Mouse (Mus musculus): Measurements from ENCODE around the gene Mettl15. TPM values are rescaled to one million over a fixed set of nuclear protein-coding genes. Genes with fewer than 3 reads are reported as not detected.
"Not testable (repeated sequence)": the region's sequence is repeated elsewhere in the genome, so short reads cannot be mapped to it uniquely, and the experiment has no call there.

Mettl15 gene
- polyA plus RNA-seq, 1 experiment from 2014 or later = 15.1 TPM

DNA sequence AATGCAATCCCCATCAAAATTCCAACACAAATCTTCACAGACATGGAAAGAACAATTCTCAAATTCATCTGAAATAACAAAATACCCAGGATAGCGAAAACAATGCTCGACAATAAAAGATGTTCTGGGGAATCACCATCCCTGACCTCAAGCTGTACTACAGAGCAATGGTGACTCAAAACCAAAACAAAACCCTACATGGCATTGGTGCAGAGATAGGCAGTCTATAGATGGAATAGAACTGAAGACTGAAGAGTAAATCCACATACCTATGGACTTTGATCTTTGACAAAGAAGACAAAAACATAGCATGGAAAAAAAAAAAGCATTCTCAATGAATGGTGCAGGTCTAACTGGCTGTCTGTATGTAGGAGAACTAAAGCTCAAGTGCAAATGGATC is 59.1 kb downstream of the Mettl15 start:
- Histone ChIP-seq H3K9me3 (ENCODE audit: control insufficient read depth, low read length) (no peaks in the 10 kb centered on the region), H3K4me2 (ENCODE audit: low read depth, low read length) (no peak overlapping the region), H3K27ac (ENCODE audit: low read length) (no peak overlapping the region), H3K4me1 (replicated peaks; ENCODE audit: control insufficient read depth, insufficient read depth, low read length) (no peaks in the 10 kb centered on the region), H3K4me3 (ENCODE audit: low read length) (no peak overlapping the region), H3K27me3 (ENCODE audit: control insufficient read depth, insufficient read depth, low read depth, low read length) (no peaks in the 10 kb centered on the region), H3K36me3 (ENCODE audit: control insufficient read depth, insufficient read depth, low read length) (no peaks in the 10 kb centered on the region), H3K9ac (ENCODE audit: low read length) (no peak overlapping the region)
- ATAC-seq (ENCODE audit: low read depth) = no peak
- WGBS = 86% methylated on average over 2 of the region's 2 CpGs

DNA sequence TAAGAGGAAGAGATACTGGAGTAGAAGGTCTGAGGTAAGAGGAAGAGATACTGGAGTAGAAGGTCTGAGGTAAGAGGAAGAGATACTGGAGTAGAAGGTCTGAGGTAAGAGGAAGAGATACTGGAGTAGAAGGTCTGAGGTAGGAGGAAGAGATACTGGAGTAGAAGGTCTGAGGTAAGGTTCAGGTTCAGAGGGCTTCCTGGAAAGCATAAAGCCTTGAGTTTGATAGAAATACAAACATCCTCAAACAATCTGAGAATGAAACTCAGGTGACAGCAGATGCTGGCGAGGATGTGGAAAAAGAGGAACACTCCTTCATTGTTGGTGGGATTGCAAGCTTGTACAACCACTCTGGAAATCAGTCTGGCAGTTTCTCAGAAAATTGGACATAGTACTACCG is 63.9 kb downstream of the Mettl15 start:
- not testable (repeated sequence) for H3K27me3 ChIP-seq (ENCODE audit: control insufficient read depth, insufficient read depth, low read depth, low read length); H3K9ac ChIP-seq (ENCODE audit: low read length); H3K36me3 ChIP-seq (ENCODE audit: control insufficient read depth, insufficient read depth, low read length); H3K4me1 ChIP-seq (replicated peaks; ENCODE audit: control insufficient read depth, insufficient read depth, low read length); H3K27ac ChIP-seq (ENCODE audit: low read length); H3K4me2 ChIP-seq (ENCODE audit: low read depth, low read length); H3K9me3 ChIP-seq (ENCODE audit: control insufficient read depth, low read length); H3K4me3 ChIP-seq (ENCODE audit: low read length); ATAC-seq (ENCODE audit: low read depth)
- 93% methylated on average over 1 of the region's 2 CpGs for WGBS

DNA sequence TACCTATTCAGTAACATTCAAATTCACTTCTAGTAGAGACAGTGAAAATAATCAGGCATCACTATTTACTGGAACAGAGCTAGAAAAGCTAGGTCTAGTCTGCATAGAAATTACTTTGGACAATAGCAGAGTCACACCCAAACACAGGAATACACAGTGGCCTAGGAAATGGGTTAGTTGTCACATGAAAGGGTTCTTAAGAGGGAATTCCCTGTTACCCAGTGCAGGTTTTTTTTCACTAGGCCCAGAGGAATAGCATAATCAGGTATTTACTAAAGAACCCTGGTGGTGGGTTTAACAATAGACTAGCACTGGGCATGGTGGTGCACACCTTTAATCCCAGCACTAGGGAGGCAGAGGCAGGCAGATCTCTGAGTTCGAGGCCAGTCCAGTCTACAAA is 69.9 kb downstream of the Mettl15 start:
- not testable (repeated sequence) for H3K9ac ChIP-seq (ENCODE audit: low read length); H3K27me3 ChIP-seq (ENCODE audit: control insufficient read depth, insufficient read depth, low read depth, low read length); H3K9me3 ChIP-seq (ENCODE audit: control insufficient read depth, low read length); ATAC-seq (ENCODE audit: low read depth); H3K27ac ChIP-seq (ENCODE audit: low read length); H3K4me1 ChIP-seq (replicated peaks; ENCODE audit: control insufficient read depth, insufficient read depth, low read length); H3K36me3 ChIP-seq (ENCODE audit: control insufficient read depth, insufficient read depth, low read length); H3K4me2 ChIP-seq (ENCODE audit: low read depth, low read length); H3K4me3 ChIP-seq (ENCODE audit: low read length)
- WGBS = 100% methylated on average over 1 of the region's 1 CpGs

DNA sequence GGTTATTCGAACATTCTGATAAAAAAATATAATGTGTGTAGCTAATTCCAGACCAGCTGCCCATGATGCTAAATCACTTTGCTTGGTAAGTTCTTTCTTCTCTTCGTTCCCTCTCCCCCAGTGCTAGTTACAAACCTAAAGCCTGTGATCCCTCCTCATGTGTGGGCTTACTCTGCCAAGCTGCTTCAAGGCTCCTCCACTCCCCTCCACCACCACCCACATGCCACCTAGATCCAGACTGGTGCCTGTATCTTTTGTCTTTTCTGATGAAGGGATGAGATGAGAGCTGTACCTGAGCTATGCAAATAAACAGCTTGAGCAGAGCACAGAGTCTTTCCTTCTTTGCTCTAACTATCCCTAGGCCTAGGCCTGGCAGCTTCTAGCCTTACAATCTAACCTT is 72.5 kb downstream of the Mettl15 start:
- H3K4me3 ChIP-seq (ENCODE audit: low read length) = no peak overlapping the region
- no peaks in the 10 kb centered on the region for H3K27me3 ChIP-seq (ENCODE audit: control insufficient read depth, insufficient read depth, low read depth, low read length)
- no peak overlapping the region for H3K27ac ChIP-seq (ENCODE audit: low read length)
- no peaks in the 10 kb centered on the region for H3K4me1 ChIP-seq (replicated peaks; ENCODE audit: control insufficient read depth, insufficient read depth, low read length)
- H3K9ac ChIP-seq (ENCODE audit: low read length) = no peak overlapping the region
- 67% methylated on average over 2 of the region's 2 CpGs for WGBS
- H3K9me3 ChIP-seq (ENCODE audit: control insufficient read depth, low read length) = no peaks in the 10 kb centered on the region
- no peak for ATAC-seq (ENCODE audit: low read depth)
- no peak overlapping the region for H3K4me2 ChIP-seq (ENCODE audit: low read depth, low read length)
- no peaks in the 10 kb centered on the region for H3K36me3 ChIP-seq (ENCODE audit: control insufficient read depth, insufficient read depth, low read length)

DNA sequence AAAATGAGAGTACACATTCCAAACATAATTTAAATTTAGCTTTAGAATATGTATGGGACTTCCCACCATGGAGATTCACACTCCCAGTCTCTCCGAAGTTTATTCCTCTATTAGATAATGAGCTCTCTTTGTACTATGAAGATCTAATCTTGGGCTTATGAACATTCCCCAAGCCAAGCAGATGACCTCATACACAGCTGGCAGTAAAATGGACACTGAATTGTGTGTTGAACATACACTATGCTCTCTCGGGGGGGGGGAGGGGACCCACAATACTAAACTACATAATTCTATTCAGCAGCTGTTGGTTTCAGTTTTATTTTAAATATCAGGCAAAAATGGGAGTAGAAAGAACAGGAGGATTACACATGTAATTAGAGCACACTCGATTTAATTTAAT is 97.6 kb downstream of the Mettl15 start:
- H3K27ac ChIP-seq (ENCODE audit: low read length) = no peak overlapping the region
- H3K4me3 ChIP-seq (ENCODE audit: low read length) = no peak overlapping the region
- WGBS = 54% methylated on average over 3 of the region's 3 CpGs
- H3K36me3 ChIP-seq (ENCODE audit: control insufficient read depth, insufficient read depth, low read length) = no peaks in the 10 kb centered on the region
- no peaks in the 10 kb centered on the region for H3K27me3 ChIP-seq (ENCODE audit: control insufficient read depth, insufficient read depth, low read depth, low read length)
- no peaks in the 10 kb centered on the region for H3K9me3 ChIP-seq (ENCODE audit: control insufficient read depth, low read length)
- no peaks in the 10 kb centered on the region for H3K4me1 ChIP-seq (replicated peaks; ENCODE audit: control insufficient read depth, insufficient read depth, low read length)
- no peak overlapping the region for H3K9ac ChIP-seq (ENCODE audit: low read length)
- H3K4me2 ChIP-seq (ENCODE audit: low read depth, low read length) = no peak overlapping the region
- ATAC-seq (ENCODE audit: low read depth) = no peak

DNA sequence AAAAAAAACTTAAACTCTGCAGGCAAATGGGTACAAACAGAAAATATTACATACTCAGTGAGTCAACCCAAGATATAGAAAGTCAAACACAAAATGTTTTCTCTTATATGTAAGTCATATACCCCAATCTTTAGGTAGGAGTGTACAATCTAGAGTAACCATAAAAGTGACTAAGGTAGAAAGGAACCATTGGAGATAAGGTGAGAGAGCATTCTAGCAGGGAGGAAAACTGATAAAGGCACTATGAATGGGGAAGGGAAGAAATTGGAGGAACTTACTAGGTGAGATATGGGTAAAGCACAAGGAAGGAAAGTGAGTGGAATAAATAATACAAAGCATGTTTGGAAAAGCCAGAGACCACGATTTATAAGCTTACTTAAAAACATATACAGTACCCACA is 122.0 kb downstream of the Mettl15 start:
- H3K4me1 ChIP-seq (replicated peaks; ENCODE audit: control insufficient read depth, insufficient read depth, low read length) = no peaks in the 10 kb centered on the region
- ATAC-seq (ENCODE audit: low read depth) = no peak
- H3K4me2 ChIP-seq (ENCODE audit: low read depth, low read length) = no peak overlapping the region
- no peaks in the 10 kb centered on the region for H3K27me3 ChIP-seq (ENCODE audit: control insufficient read depth, insufficient read depth, low read depth, low read length)
- H3K4me3 ChIP-seq (ENCODE audit: low read length) = no peak overlapping the region
- no peaks in the 10 kb centered on the region for H3K36me3 ChIP-seq (ENCODE audit: control insufficient read depth, insufficient read depth, low read length)
- H3K9me3 ChIP-seq (ENCODE audit: control insufficient read depth, low read length) = no peaks in the 10 kb centered on the region
- no peak overlapping the region for H3K27ac ChIP-seq (ENCODE audit: low read length)
- 48% methylated on average over 1 of the region's 1 CpGs for WGBS
- H3K9ac ChIP-seq (ENCODE audit: low read length) = no peak overlapping the region

DNA sequence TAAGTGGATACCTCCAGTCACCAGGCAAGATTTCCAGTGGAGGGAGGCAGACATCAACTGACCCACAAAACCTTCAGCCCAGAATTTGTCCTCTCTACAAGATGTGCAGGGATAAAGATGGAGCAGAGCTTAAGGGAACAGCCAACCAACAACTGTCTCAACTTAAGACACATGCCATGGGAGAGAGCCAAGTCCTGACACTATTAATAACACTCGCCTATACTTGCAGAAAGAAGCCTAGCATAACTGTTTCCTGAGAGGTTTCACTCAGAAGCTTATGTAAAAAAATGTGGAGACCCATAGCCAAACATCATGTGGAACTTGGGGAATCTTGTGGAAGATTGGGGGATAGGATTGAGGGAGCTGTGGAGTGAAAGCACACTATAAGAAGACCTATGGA is 124.4 kb downstream of the Mettl15 start:
- no peaks in the 10 kb centered on the region for H3K27me3 ChIP-seq (ENCODE audit: control insufficient read depth, insufficient read depth, low read depth, low read length)
- H3K27ac ChIP-seq (ENCODE audit: low read length) = no peak overlapping the region
- no peak overlapping the region for H3K4me3 ChIP-seq (ENCODE audit: low read length)
- no peak for ATAC-seq (ENCODE audit: low read depth)
- H3K9ac ChIP-seq (ENCODE audit: low read length) = no peak overlapping the region
- H3K4me2 ChIP-seq (ENCODE audit: low read depth, low read length) = no peak overlapping the region
- WGBS = 72% methylated on average over 1 of the region's 1 CpGs
- H3K4me1 ChIP-seq (replicated peaks; ENCODE audit: control insufficient read depth, insufficient read depth, low read length) = no peaks in the 10 kb centered on the region
- H3K36me3 ChIP-seq (ENCODE audit: control insufficient read depth, insufficient read depth, low read length) = no peaks in the 10 kb centered on the region
- no peaks in the 10 kb centered on the region for H3K9me3 ChIP-seq (ENCODE audit: control insufficient read depth, low read length)

DNA sequence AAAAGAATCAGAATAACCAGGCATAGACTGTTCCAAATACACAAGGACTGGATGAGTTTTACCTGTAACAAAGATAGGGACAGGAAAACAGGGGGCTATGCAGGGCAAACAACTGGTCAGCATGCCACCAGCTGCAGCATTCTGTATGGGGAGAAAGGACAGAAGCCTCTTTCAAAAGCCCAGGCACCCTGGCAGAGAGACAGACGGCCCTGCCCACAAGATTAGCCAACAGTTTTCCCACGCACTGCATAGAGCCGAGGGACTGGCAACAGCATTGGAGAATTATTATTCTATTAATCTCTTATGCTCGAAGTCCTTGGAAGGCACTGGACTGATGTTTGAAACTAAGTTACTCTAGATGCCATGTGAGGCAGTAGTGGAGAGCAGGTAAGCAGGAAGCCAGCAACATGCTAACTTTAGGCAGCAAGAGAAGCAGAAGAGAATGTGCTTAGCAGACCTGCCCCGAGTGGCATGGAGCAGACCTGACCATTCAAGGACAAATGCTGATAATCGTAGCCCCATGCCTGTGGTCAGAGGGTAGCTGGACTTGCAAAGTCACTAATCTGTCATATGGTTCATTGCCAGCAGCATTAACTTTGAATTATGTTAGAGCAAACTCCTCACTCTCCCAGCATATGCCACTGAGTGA is 127.0 kb downstream of the Mettl15 start:
- Histone ChIP-seq H3K27ac (ENCODE audit: low read length) (no peak overlapping the region), H3K4me2 (ENCODE audit: low read depth, low read length) (no peak overlapping the region), H3K4me3 (ENCODE audit: low read length) (no peak overlapping the region), H3K9ac (ENCODE audit: low read length) (no peak overlapping the region), H3K9me3 (ENCODE audit: control insufficient read depth, low read length) (no peaks in the 10 kb centered on the region), H3K27me3 (ENCODE audit: control insufficient read depth, insufficient read depth, low read depth, low read length) (no peaks in the 10 kb centered on the region), H3K36me3 (ENCODE audit: control insufficient read depth, insufficient read depth, low read length) (no peaks in the 10 kb centered on the region), H3K4me1 (replicated peaks; ENCODE audit: control insufficient read depth, insufficient read depth, low read length) (no peaks in the 10 kb centered on the region)
- WGBS = 62% methylated on average over 6 of the region's 6 CpGs
- no peak for ATAC-seq (ENCODE audit: low read depth)

DNA sequence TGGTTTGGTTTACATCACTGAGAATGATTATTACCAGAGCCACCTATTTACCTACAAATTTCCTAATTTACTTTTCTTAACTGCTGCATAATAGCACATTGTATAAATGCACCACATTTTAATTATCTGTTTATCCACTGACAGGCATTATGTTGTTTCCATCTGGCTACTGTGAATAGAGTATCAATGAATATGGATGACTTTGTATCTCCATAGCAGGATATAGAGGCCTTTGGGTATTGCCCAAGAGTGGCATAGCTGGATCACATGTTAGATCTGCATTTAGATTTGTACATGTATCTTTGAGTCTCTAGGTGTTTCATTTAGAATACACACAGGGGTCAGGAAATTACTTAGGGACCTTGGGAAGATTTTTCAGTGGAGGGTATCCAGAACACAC is 133.3 kb downstream of the Mettl15 start:
- no peak for ATAC-seq (ENCODE audit: low read depth)
- H3K9ac ChIP-seq (ENCODE audit: low read length) = no peak overlapping the region

DNA sequence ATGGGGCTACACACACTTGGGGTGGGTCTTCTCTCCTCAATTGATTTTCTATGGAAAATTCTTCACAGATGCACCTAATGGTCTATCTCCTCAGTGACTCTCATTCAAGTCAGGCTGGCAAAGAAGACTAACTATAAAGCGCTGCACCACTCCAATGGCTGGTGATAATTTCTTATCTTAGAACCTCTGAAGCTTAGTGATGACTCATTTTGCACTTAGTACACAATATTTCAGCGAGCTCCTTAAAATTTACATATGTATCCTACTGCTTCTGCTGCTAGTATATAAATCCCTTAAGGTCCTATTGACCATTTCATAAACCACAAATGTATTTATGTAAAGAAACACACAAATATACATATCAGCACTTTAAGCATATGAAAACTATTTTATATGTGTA is 136.1 kb downstream of the Mettl15 start:
- no peaks in the 10 kb centered on the region for H3K36me3 ChIP-seq (ENCODE audit: control insufficient read depth, insufficient read depth, low read length)
- no peak for ATAC-seq (ENCODE audit: low read depth)
- H3K9me3 ChIP-seq (ENCODE audit: control insufficient read depth, low read length) = no peaks in the 10 kb centered on the region
- no peak overlapping the region for H3K27ac ChIP-seq (ENCODE audit: low read length)
- H3K4me1 ChIP-seq (replicated peaks; ENCODE audit: control insufficient read depth, insufficient read depth, low read length) = no peaks in the 10 kb centered on the region
- H3K4me3 ChIP-seq (ENCODE audit: low read length) = no peak overlapping the region
- no peak overlapping the region for H3K4me2 ChIP-seq (ENCODE audit: low read depth, low read length)
- WGBS = 75% methylated on average over 2 of the region's 2 CpGs
- H3K9ac ChIP-seq (ENCODE audit: low read length) = no peak overlapping the region
- no peaks in the 10 kb centered on the region for H3K27me3 ChIP-seq (ENCODE audit: control insufficient read depth, insufficient read depth, low read depth, low read length)

More for the DNA sequence above, 133.3 kb downstream of the Mettl15 start:
- Histone ChIP-seq H3K27ac (ENCODE audit: low read length) (no peak overlapping the region), H3K9me3 (ENCODE audit: control insufficient read depth, low read length) (no peaks in the 10 kb centered on the region), H3K4me3 (ENCODE audit: low read length) (no peak overlapping the region), H3K27me3 (ENCODE audit: control insufficient read depth, insufficient read depth, low read depth, low read length) (no peaks in the 10 kb centered on the region), H3K36me3 (ENCODE audit: control insufficient read depth, insufficient read depth, low read length) (no peaks in the 10 kb centered on the region), H3K4me2 (ENCODE audit: low read depth, low read length) (no peak overlapping the region), H3K4me1 (replicated peaks; ENCODE audit: control insufficient read depth, insufficient read depth, low read length) (no peaks in the 10 kb centered on the region)

Data from lung, embryonic 16.5 days (tissue).